30 mouse cellular contexts compared by ENCODE assay signal in the genomic region with DNA sequence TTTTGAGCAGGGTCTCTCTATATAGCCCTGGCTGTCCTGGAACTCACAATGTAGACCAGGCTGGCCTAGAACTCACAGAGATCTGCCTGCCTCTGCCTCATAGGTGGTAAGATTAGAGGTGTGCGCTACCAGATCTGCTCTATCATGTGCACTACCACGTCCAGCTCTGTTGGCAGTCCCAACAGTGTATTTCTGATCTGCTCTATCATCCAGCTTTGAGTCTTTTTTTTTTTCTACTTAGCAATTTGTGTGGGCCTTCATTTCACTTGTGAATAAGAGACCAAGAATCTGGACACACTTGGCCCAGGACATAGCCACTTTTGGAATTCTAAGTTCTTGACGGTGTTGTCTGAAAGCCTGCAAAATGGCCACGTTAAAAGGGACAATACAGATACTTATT. TPM values are rescaled to one million over a fixed set of nuclear protein-coding genes. Genes with fewer than 3 reads are reported as not detected.
A peak's percentile ranks its signal among the peaks of the same experiment; 100 is the strongest.
DNase-seq lines count a peak whose midpoint lies in the region; ATAC-seq lines count a peak whose summit lies in the region.
"Had no signal": no experiment of that assay in that cellular context is flagged by ENCODE, and none has a peak within 500 bp of the region (broad histone marks: within the 10 kb centered on the region; RNA-seq: fewer than 3 reads in every experiment).

No protein-coding gene starts in this region.

- no peak overlapping the region for H3K4me3 ChIP-seq in heart, embryonic 11.5 days (ENCODE audit: low read depth, low read length)
- H3K4me3 ChIP-seq in heart, embryonic 15.5 days = no peak overlapping the region
- H3K4me3 ChIP-seq in lung, embryonic 16.5 days (ENCODE audit: low read length) = no peak overlapping the region
- H3K4me3 ChIP-seq: forebrain, embryonic 10.5 days; forebrain, embryonic 13.5 days; heart, embryonic 10.5 days; hindbrain, embryonic 12.5 days; hindbrain, embryonic 15.5 days had no signal

- H3K36me3 ChIP-seq in heart, embryonic 11.5 days (ENCODE audit: control insufficient read depth, insufficient read depth, low read length) = 0 out of 2 replicates have a peak, but pooled peaks cover 5% of the 10 kb centered on the region
- H3K36me3 ChIP-seq in heart, embryonic 15.5 days = peaks cover 19% of the 10 kb centered on the region
- no peaks in the 10 kb centered on the region for H3K36me3 ChIP-seq in lung, embryonic 16.5 days (ENCODE audit: control insufficient read depth, insufficient read depth, low read length)
- H3K36me3 ChIP-seq: forebrain, embryonic 10.5 days; G1E; hindbrain, embryonic 12.5 days; hindbrain, embryonic 15.5 days had no signal

- ATAC-seq in heart, embryonic 11.5 days (replicated peaks; ENCODE audit: insufficient number of reproducible peaks, low FRiP score, low TSS enrichment) = no peak
- ATAC-seq in heart, embryonic 15.5 days (replicated peaks; ENCODE audit: insufficient number of reproducible peaks, insufficient read depth, low FRiP score, low read depth) = no peak
- ATAC-seq in lung, embryonic 16.5 days (ENCODE audit: low read depth) = peak; percentile 59
- ATAC-seq: forebrain, embryonic 16.5 days; Patski had no signal

- no peak overlapping the region for H3K4me2 ChIP-seq in heart, embryonic 11.5 days
- H3K4me2 ChIP-seq in heart, embryonic 15.5 days = no peak overlapping the region
- H3K4me2 ChIP-seq in lung, embryonic 16.5 days (ENCODE audit: low read depth, low read length) = no peak overlapping the region
- H3K4me2 ChIP-seq: forebrain, embryonic 13.5 days; hindbrain, embryonic 12.5 days; hindbrain, embryonic 15.5 days had no signal

- H3K27ac ChIP-seq in heart, embryonic 11.5 days (ENCODE audit: low read depth, low read length) = 0 out of 2 replicates have a peak overlapping the region, but pooled peaks have one; percentile 41
- peak overlapping the region; percentile 39; the same call in 1 of the 2 replicates for H3K27ac ChIP-seq in heart, embryonic 15.5 days
- H3K27ac ChIP-seq in lung, embryonic 16.5 days (ENCODE audit: low read length) = peak overlapping the region; percentile 88
- H3K27ac ChIP-seq: forebrain, embryonic 10.5 days; forebrain, embryonic 13.5 days; heart, embryonic 10.5 days; hindbrain, embryonic 12.5 days; hindbrain, embryonic 15.5 days had no signal

- H3K9ac ChIP-seq in heart, embryonic 11.5 days (ENCODE audit: low read depth, low read length) = no peak overlapping the region
- no peak overlapping the region for H3K9ac ChIP-seq in heart, embryonic 15.5 days
- no peak overlapping the region for H3K9ac ChIP-seq in lung, embryonic 16.5 days (ENCODE audit: low read length)
- H3K9ac ChIP-seq: forebrain, embryonic 13.5 days; hindbrain, embryonic 12.5 days; hindbrain, embryonic 15.5 days had no signal

- no peaks in the 10 kb centered on the region for H3K9me3 ChIP-seq in heart, embryonic 11.5 days (replicated peaks; ENCODE audit: control insufficient read depth, low read length)
- H3K9me3 ChIP-seq in heart, embryonic 15.5 days (replicated peaks) = no peaks in the 10 kb centered on the region
- H3K9me3 ChIP-seq in lung, embryonic 16.5 days (ENCODE audit: control insufficient read depth, low read length) = no peaks in the 10 kb centered on the region
- H3K9me3 ChIP-seq: forebrain, embryonic 10.5 days; forebrain, embryonic 13.5 days; G1E; heart, embryonic 10.5 days; hindbrain, embryonic 12.5 days; hindbrain, embryonic 15.5 days had no signal

- 80% methylated on average over 4 of the region's 4 CpGs for WGBS in heart, embryonic 11.5 days (ENCODE audit: insufficient replicate concordance)
- 74% methylated on average over 4 of the region's 4 CpGs for WGBS in heart, embryonic 15.5 days
- 53% methylated on average over 4 of the region's 4 CpGs for WGBS in lung, embryonic 16.5 days

- H3K4me1 ChIP-seq in heart, embryonic 11.5 days (ENCODE audit: control insufficient read depth, insufficient read depth, low read length) = peaks cover 14% of the 10 kb centered on the region
- H3K4me1 ChIP-seq in heart, embryonic 15.5 days (replicated peaks) = peaks cover 28% of the 10 kb centered on the region
- H3K4me1 ChIP-seq in lung, embryonic 16.5 days (replicated peaks; ENCODE audit: control insufficient read depth, insufficient read depth, low read length) = peaks cover 19% of the 10 kb centered on the region
- H3K4me1 ChIP-seq: forebrain, embryonic 10.5 days; hindbrain, embryonic 12.5 days had no signal

- DNase-seq in heart, postnatal 4 days = no peak
- DNase-seq in heart, adult 18-20 months = no peak
- DNase-seq in lung, postnatal 36 days = no peak
- DNase-seq: adrenal gland, postnatal 10 days; adrenal gland, postnatal 36 days; B cell, adult 2 months; cerebellum, adult 18-20 months; cerebellum, adult 9-10 months; cerebellum, postnatal 14 days; gastrocnemius, postnatal 10 days; gastrocnemius, postnatal 36 days had no signal

- no peaks in the 10 kb centered on the region for H3K27me3 ChIP-seq in heart, embryonic 11.5 days (ENCODE audit: control insufficient read depth, insufficient read depth, low read length)
- H3K27me3 ChIP-seq in heart, embryonic 15.5 days = no peaks in the 10 kb centered on the region
- H3K27me3 ChIP-seq in lung, embryonic 16.5 days (ENCODE audit: control insufficient read depth, insufficient read depth, low read depth, low read length) = no peaks in the 10 kb centered on the region
- H3K27me3 ChIP-seq: CH12.LX; forebrain, embryonic 13.5 days; hindbrain, embryonic 12.5 days; hindbrain, embryonic 15.5 days had no signal

RNA-seq across cellular contexts. Expression of gene Fsd2, which starts 9.9 kb away (rescaled TPM):
- polyA plus RNA-seq in heart, embryonic 11.5 days (2014; fragmentation: Nextera tagmentation; extraction: Ambion mirVana) = 50.9 and 62.4 TPM in 2 replicates
- 100 to 1,000 TPM; 199 to 200 TPM for total RNA-seq in heart, postnatal 4 days (2021)
- polyA plus RNA-seq in heart, embryonic 15.5 days (2015; fragmentation: Nextera tagmentation; extraction: Ambion mirVana) = 66.9 and 70.2 TPM in 2 replicates
- total RNA-seq in heart, adult 18-20 months (2021) = 100 to 1,000 TPM; 322 to 355 TPM
- 1.8 and 2.0 TPM in 2 replicates for polyA plus RNA-seq in lung, embryonic 16.5 days (2015; fragmentation: Nextera tagmentation; extraction: Ambion mirVana)
- polyA plus RNA-seq: G1E; intestine, embryonic 14.5 days; Patski had no signal

RNA-seq across cellular contexts. Expression of gene Whamm, which starts 14.2 kb away (rescaled TPM):
- 5.9 and 6.2 TPM in 2 replicates for polyA plus RNA-seq in heart, embryonic 11.5 days (2014; fragmentation: Nextera tagmentation; extraction: Ambion mirVana)
- 1 to 10 TPM; 8.3 to 8.4 TPM for total RNA-seq in heart, postnatal 4 days (2021)
- 4.6 and 4.9 TPM in 2 replicates for polyA plus RNA-seq in heart, embryonic 15.5 days (2015; fragmentation: Nextera tagmentation; extraction: Ambion mirVana)
- 1 to 10 TPM; 7.3 to 9.1 TPM for total RNA-seq in heart, adult 18-20 months (2021)
- 1.8 and 2.7 TPM in 2 replicates for polyA plus RNA-seq in lung, embryonic 16.5 days (2015; fragmentation: Nextera tagmentation; extraction: Ambion mirVana)

RNA-seq across cellular contexts. Expression of gene BC048679, which starts 58.8 kb away (rescaled TPM):
- not detected in 2 replicates for polyA plus RNA-seq in heart, embryonic 11.5 days (2014; fragmentation: Nextera tagmentation; extraction: Ambion mirVana)
- not detected for total RNA-seq in heart, postnatal 4 days (2021)
- not detected in 2 replicates for polyA plus RNA-seq in heart, embryonic 15.5 days (2015; fragmentation: Nextera tagmentation; extraction: Ambion mirVana)
- total RNA-seq in heart, adult 18-20 months (2021) = not detected
- not detected in 2 replicates for polyA plus RNA-seq in lung, embryonic 16.5 days (2015; fragmentation: Nextera tagmentation; extraction: Ambion mirVana)
- total RNA-seq: adrenal gland, adult 18-20 months; adrenal gland, postnatal 10 days; adrenal gland, postnatal 36 days; CH12.LX; G1E; gastrocnemius, postnatal 10 days; granulocyte monocyte progenitor cell, adult 5-6 weeks; hematopoietic stem cell, adult 5-6 weeks had no signal
- polyA plus RNA-seq: embryonic facial prominence, embryonic 11.5 days; embryonic facial prominence, embryonic 14.5 days; forebrain, embryonic 13.5 days; forebrain, embryonic 16.5 days; G1E; heart, embryonic 10.5 days; heart, postnatal 0 days; hindbrain, embryonic 12.5 days; hindbrain, embryonic 15.5 days; intestine, embryonic 14.5 days; Patski had no signal

Comparison
In these comparisons a context has a peak if more than half of its experiments do, and no peak if none do; other contexts are left out.
1. RNA of gene Fsd2, which starts 9.9 kb away (polyA plus RNA-seq): 66.9 to 70.2 TPM in heart, embryonic 15.5 days and 50.9 to 62.4 TPM in heart, embryonic 11.5 days; 1.8 to 2.0 TPM in lung, embryonic 16.5 days; every median in the first group is over 10 times any median in the second.
2. Peak in every context shown above with its lines, with median percentiles within 50 percentile points of each other: H3K27ac ChIP-seq.